Mouse (Mus musculus) liver, embryonic 14.5 days (tissue): ENCODE measurements around the gene Nat8f7.
"Not testable (repeated sequence)": the region's sequence is repeated elsewhere in the genome, so short reads cannot be mapped to it uniquely, and the experiment has no call there.

Experiments used
- CTCF ChIP-seq: IDR thresholded peaks from 2 replicates; pipeline ENCODE4 v1.5.1; 2016; ENCODE audit warnings: antibody characterized with exemption, low read depth, control low read depth
- EP300 ChIP-seq: IDR thresholded peaks from 2 replicates; pipeline ENCODE4 v1.6.1; 2016; ENCODE audit warnings: antibody characterized with exemption, low read depth

DNA sequence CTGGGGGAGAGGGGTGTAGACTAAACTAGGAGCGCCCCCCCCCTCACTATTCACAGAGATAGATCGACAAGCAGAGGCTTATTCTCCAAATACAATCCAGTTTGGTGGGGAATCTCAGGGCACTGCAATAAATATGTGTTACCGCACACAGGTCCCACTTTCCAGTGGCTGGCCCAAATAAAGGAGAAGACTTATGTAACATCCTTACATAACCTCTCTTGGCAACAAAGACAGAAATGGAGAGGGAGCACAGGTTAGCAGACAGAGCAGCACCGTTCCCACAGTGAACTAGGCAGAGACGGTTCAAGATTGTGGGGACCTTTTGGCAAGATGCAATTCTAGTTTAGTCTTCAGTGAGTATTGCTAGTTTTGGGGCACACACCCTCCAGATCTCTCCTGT lies 3.8 kb downstream of the Nat8f7 start:
- TF ChIP-seq CTCF, EP300: not testable (repeated sequence)
